Mouse (Mus musculus): ENCODE data around the gene Gm8212. TPM values are rescaled to one million over a fixed set of nuclear protein-coding genes. Genes with fewer than 3 reads are reported as not detected.
"Not testable (repeated sequence)": the region's sequence is repeated elsewhere in the genome, so short reads cannot be mapped to it uniquely, and the experiment has no call there.

Gm8212 gene
- not detected in 2 replicates for polyA plus RNA-seq (2016; fragmentation: Nextera tagmentation; extraction: Ambion mirVana)

GRCm38 (mm10) chr14:44197361-44197760, at the start of gene Gm8212:
Gene Gm8212, plus strand, starts transcription at chr14:44197661.
- H3K27ac ChIP-seq; H3K4me2 ChIP-seq; H3K9me3 ChIP-seq; H3K4me1 ChIP-seq (replicated peaks); H3K27me3 ChIP-seq; H3K9ac ChIP-seq (replicated peaks); ATAC-seq (ENCODE audit: insufficient number of reproducible peaks, insufficient read depth, low FRiP score, low TSS enrichment, low read depth); H3K4me3 ChIP-seq (replicated peaks); H3K36me3 ChIP-seq: not testable (repeated sequence)
- 95% methylated on average over 2 of the region's 3 CpGs for WGBS

GRCm38 (mm10) chr14:44213154-44213553, 15.7 kb downstream of the Gm8212 start, which contains the start of gene 4930503E14Rik:
Gene 4930503E14Rik, minus strand, starts transcription at chr14:44213254.
- not testable (repeated sequence) for ATAC-seq (ENCODE audit: insufficient number of reproducible peaks, insufficient read depth, low FRiP score, low TSS enrichment, low read depth); H3K36me3 ChIP-seq; H3K4me1 ChIP-seq (replicated peaks); H3K27me3 ChIP-seq; H3K4me3 ChIP-seq (replicated peaks); H3K4me2 ChIP-seq; H3K9me3 ChIP-seq; H3K27ac ChIP-seq; H3K9ac ChIP-seq (replicated peaks)
- 83% methylated on average over 3 of the region's 3 CpGs for WGBS

DNA sequence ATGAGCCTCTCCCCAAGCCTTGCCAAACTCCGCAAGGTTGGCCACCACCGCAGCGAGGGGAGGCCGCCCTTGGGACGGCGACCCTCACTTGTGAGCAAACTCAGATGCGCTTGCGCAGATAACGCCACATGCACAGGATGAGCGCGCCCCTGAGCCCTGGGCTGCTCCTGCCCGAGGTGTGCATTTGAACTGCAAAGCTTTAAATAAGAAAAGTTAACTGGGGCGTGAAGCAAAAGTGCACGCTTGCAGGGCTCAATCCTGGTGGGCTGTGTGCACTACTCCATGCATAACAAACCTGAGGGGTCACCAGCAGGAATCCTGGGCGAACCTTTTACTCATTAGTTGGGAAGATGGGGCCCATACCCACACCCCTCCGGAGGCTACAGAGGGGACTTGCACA, 50.6 kb downstream of the Gm8212 start:
- WGBS: 90% methylated on average over 16 of the region's 16 CpGs
- 0 out of 2 replicates have a peak, but pooled peaks cover 4% of the 10 kb centered on the region for H3K9me3 ChIP-seq
- ATAC-seq (ENCODE audit: insufficient number of reproducible peaks, insufficient read depth, low FRiP score, low TSS enrichment, low read depth): no peak
- H3K36me3 ChIP-seq: no peaks in the 10 kb centered on the region
- no peaks in the 10 kb centered on the region for H3K27me3 ChIP-seq
- H3K4me1 ChIP-seq (replicated peaks): no peaks in the 10 kb centered on the region
- H3K9ac ChIP-seq (replicated peaks): no peak overlapping the region
- H3K27ac ChIP-seq: no peak overlapping the region
- H3K4me3 ChIP-seq (replicated peaks): no peak overlapping the region
- no peak overlapping the region for H3K4me2 ChIP-seq

Other genes with a start within 250 kb of the Gm8212 start
- gene Ang5, start 240.6 kb upstream of the Gm8212 start, polyA plus RNA-seq (2016; fragmentation: Nextera tagmentation; extraction: Ambion mirVana): not detected in 2 replicates
- gene Ang6, start 195.4 kb upstream of the Gm8212 start, polyA plus RNA-seq (2016; fragmentation: Nextera tagmentation; extraction: Ambion mirVana): not detected in 2 replicates
- not detected in 2 replicates for gene Ear2, start 95.0 kb upstream of the Gm8212 start, polyA plus RNA-seq (2016; fragmentation: Nextera tagmentation; extraction: Ambion mirVana)
- gene Gm3327, start 73.8 kb upstream of the Gm8212 start, polyA plus RNA-seq (2016; fragmentation: Nextera tagmentation; extraction: Ambion mirVana): not detected in 2 replicates
- gene 4930503E14Rik, start 15.6 kb downstream of the Gm8212 start, polyA plus RNA-seq (2016; fragmentation: Nextera tagmentation; extraction: Ambion mirVana): not detected in 2 replicates
- gene Gm8220, start 87.9 kb downstream of the Gm8212 start, polyA plus RNA-seq (2016; fragmentation: Nextera tagmentation; extraction: Ambion mirVana): not detected in 2 replicates
- not detected in 2 replicates for gene Gm5930, start 140.9 kb downstream of the Gm8212 start, polyA plus RNA-seq (2016; fragmentation: Nextera tagmentation; extraction: Ambion mirVana)
- gene Gm8229, start 167.7 kb downstream of the Gm8212 start, polyA plus RNA-seq (2016; fragmentation: Nextera tagmentation; extraction: Ambion mirVana): not detected in 2 replicates
- gene Gm3371, start 213.0 kb downstream of the Gm8212 start, polyA plus RNA-seq (2016; fragmentation: Nextera tagmentation; extraction: Ambion mirVana): not detected in 2 replicates
- gene Gm8232, start 236.0 kb downstream of the Gm8212 start, polyA plus RNA-seq (2016; fragmentation: Nextera tagmentation; extraction: Ambion mirVana): not detected in 2 replicates